Mouse (Mus musculus) lung, adult 2 months (tissue): ENCODE measurements around the gene Opn4.

Experiments
- CTCF ChIP-seq: fragments of 200-500 bp; IDR thresholded peaks from 2 replicates; pipeline ENCODE4 v1.5.1; 2011; ENCODE audit warnings: mild to moderate bottlenecking, low read length, control low read depth; ENCODE audit not compliant: insufficient read depth
- POLR2A ChIP-seq: fragments of 200-500 bp; IDR thresholded peaks from 2 replicates; pipeline ENCODE4 v1.6.1; 2011; ENCODE audit warnings: low read depth, mild to moderate bottlenecking, control low read depth, low read length, borderline replicate concordance; ENCODE audit errors: extremely low read depth

- no peak for TF ChIP-seq CTCF
- no peak for TF ChIP-seq POLR2A
Measured at GRCm38 (mm10) chr14:34558947-34559346, 41.0 kb downstream of the Opn4 start.
